Mouse (Mus musculus) Muller cell, postnatal 12 days (primary cell): ENCODE measurements at regions not wholly inside any gene's neighbourhood (a gene's known extent, or its start where the extent isn't known, plus 50 kb on each side); places are given as distances from the start of the nearest gene placed in this dataset.
A peak's percentile ranks its signal among the peaks of the same experiment; 100 is the strongest.

Experiments used
- DNase-seq: peaks from one replicate; pipeline ENCODE4 v3.0.0-alpha.2; 2015; ENCODE audit errors: inconsistent ontology term

- DNase-seq = no peak
These were observed 117.8 kb downstream of the Mrm1 start for GRCm38 (mm10) chr11:84701319-84702175.

GRCm38 (mm10) chr11:84697521-84697920, 121.8 kb downstream of the Mrm1 start:
- no peak for DNase-seq

- no peak for DNase-seq
These were observed 126.7 kb downstream of the Mrm1 start for GRCm38 (mm10) chr11:84692638-84693037.

GRCm38 (mm10) chr11:84691410-84692148, 127.7 kb downstream of the Mrm1 start:
- no peak for DNase-seq

- DNase-seq = no peak
These were observed 132.8 kb downstream of the Mrm1 start for GRCm38 (mm10) chr11:84686473-84686872.

- no peak for DNase-seq
These were observed 135.0 kb downstream of the Mrm1 start for GRCm38 (mm10) chr11:84684325-84684724.

GRCm38 (mm10) chr11:84682931-84683330, 136.4 kb downstream of the Mrm1 start:
- no peak for DNase-seq

GRCm38 (mm10) chr11:84676377-84677078, 142.8 kb downstream of the Mrm1 start:
- DNase-seq = no peak

GRCm38 (mm10) chr11:84672841-84673473, 146.4 kb downstream of the Mrm1 start:
- no peak for DNase-seq

- peak; percentile 3 for DNase-seq
These were observed 146.2 kb upstream of the Lhx1 start for GRCm38 (mm10) chr11:84671585-84671984.

- no peak for DNase-seq
These were observed 142.4 kb upstream of the Lhx1 start for GRCm38 (mm10) chr11:84667711-84668110.

GRCm38 (mm10) chr11:84664258-84664657, 138.9 kb upstream of the Lhx1 start:
- no peak for DNase-seq

- peak; percentile 35 for DNase-seq
These were observed 136.6 kb upstream of the Lhx1 start for GRCm38 (mm10) chr11:84661981-84662380.

GRCm38 (mm10) chr11:84660877-84661276, 135.5 kb upstream of the Lhx1 start:
- DNase-seq = no peak

GRCm38 (mm10) chr11:84659370-84659937, 134.1 kb upstream of the Lhx1 start:
- no peak for DNase-seq

GRCm38 (mm10) chr11:84653481-84653880, 128.1 kb upstream of the Lhx1 start:
- no peak for DNase-seq

GRCm38 (mm10) chr11:84648899-84649298, 123.6 kb upstream of the Lhx1 start:
- DNase-seq = no peak

- DNase-seq = no peak
These were observed 121.8 kb upstream of the Lhx1 start for GRCm38 (mm10) chr11:84647104-84647503.

- no peak for DNase-seq
These were observed 117.7 kb upstream of the Lhx1 start for GRCm38 (mm10) chr11:84643107-84643372.

- peak; percentile 22 for DNase-seq
These were observed 117.2 kb upstream of the Lhx1 start for GRCm38 (mm10) chr11:84642300-84643106.

GRCm38 (mm10) chr11:84641601-84642000, 116.3 kb upstream of the Lhx1 start:
- DNase-seq = no peak
